9 mouse cellular contexts compared by ENCODE assay signal in the genomic region with DNA sequence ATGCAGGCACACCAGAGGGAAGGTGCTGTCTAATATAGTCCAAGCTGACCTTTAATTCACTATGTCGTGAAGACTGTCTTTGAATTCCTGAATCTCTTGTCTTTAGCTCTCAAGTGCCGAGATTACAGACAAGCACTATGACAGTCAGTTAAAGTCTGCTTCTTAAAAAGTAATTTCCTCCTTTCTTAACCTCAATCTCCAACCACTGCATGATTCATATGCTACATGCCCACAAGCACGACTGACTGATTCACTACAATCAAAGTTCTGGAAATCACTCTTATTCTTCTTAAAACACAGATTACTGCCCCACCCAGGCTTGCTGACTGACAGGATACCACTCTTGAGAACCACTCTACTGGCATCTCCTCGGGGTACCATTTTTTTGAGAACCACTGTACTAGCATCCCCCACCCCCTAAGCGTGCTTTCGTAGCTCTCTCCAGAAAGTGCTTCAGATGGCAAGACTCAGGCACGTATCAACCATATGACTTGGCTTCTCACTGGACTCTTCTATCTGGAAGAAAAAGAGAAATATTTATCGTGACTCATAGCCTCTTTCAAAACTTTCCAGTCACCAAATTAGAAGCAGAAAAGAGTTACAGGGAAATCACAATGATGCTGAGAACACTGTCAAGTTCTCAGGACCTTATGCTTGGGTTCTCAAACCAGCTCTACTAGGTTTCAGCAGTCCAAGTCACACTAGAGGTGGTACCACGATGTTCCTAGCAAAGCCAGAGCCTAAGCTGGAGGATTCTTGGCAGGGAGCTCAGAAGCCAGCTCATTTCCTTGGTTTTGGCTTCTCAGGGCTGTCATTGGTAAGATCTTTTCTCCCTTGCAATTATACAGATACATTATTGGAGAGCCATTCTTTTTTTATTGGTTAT. TPM values are rescaled to one million over a fixed set of nuclear protein-coding genes. Genes with fewer than 3 reads are reported as not detected.
A peak's percentile ranks its signal among the peaks of the same experiment; 100 is the strongest.
DNase-seq lines count a peak whose midpoint lies in the region; ATAC-seq and TF ChIP-seq lines count a peak whose summit lies in the region.
"Had no signal": no experiment of that assay in that cellular context is flagged by ENCODE, and none has a peak within 500 bp of the region (broad histone marks: within the 10 kb centered on the region; RNA-seq: fewer than 3 reads in every experiment).

No protein-coding gene starts in this region.

- no peak for DNase-seq in spleen, adult 2 months (ENCODE audit: low read depth in 1 of 2, low spot score in 2 of 2)
- DNase-seq in spleen, adult 18-20 months, result no peak
- DNase-seq in adipocyte (ENCODE audit: low spot score), result peak; percentile 60
- DNase-seq in retina, postnatal 1 day, result no peak
- DNase-seq in thymus, postnatal 25 days, result no peak
- no peak for DNase-seq in c-Kit-positive CD71-positive TER-119-positive erythroid progenitor cells, embryonic 14.5 days (ENCODE audit: low spot score)
- DNase-seq: lung, adult 18-20 months had no signal

- H3K4me1 ChIP-seq in spleen, adult 2 months (ENCODE audit: control insufficient read depth, insufficient read depth, insufficient read length), result peaks cover 23% of the 10 kb centered on the region
- H3K4me1 ChIP-seq: hindbrain, embryonic 15.5 days had no signal

- TF ChIP-seq POLR2A in spleen, adult 2 months (IDR thresholded peaks at IDR 0.05; ENCODE audit: low read depth, low read length), result no peak

- ATAC-seq in hematopoietic stem cell, adult 5-6 weeks (replicated peaks in 1 of 2; ENCODE audit: insufficient read depth in 1 of 2, low FRiP score in 2 of 2, low TSS enrichment in 1 of 2, low read depth in 1 of 2, poor library complexity in 2 of 2, severe bottlenecking in 2 of 2), result peak; percentile 48 to 51; a peak in 2 of 4 replicates

- 0 out of 2 replicates have a peak overlapping the region, but pooled peaks have one; percentile 12 for H3K27ac ChIP-seq in spleen, adult 2 months (ENCODE audit: insufficient read depth, low read length)
- H3K27ac ChIP-seq: hindbrain, embryonic 15.5 days had no signal

- H3K4me3 ChIP-seq in spleen, adult 2 months (ENCODE audit: extremely low read depth, insufficient read depth, insufficient read length), result no peak overlapping the region
- H3K4me3 ChIP-seq: hindbrain, embryonic 15.5 days had no signal

- no peaks in the 10 kb centered on the region for H3K27me3 ChIP-seq in spleen, adult 2 months (ENCODE audit: control insufficient read depth, insufficient read depth, low read length)
- H3K27me3 ChIP-seq: hindbrain, embryonic 15.5 days had no signal

- no peaks in the 10 kb centered on the region for H3K36me3 ChIP-seq in spleen, adult 2 months (ENCODE audit: control insufficient read depth, insufficient read depth, low read length)
- H3K36me3 ChIP-seq: hindbrain, embryonic 15.5 days had no signal

- WGBS in spleen, adult 2 months, result 43% methylated on average over 9 of the region's 9 CpGs

- TF ChIP-seq CTCF in spleen, adult 2 months (IDR thresholded peaks at IDR 0.05; ENCODE audit: extremely low read depth, insufficient read depth, insufficient read length, insufficient replicate concordance), result no peak

RNA-seq across cellular contexts. Expression of gene Trdmt1, which starts 12.9 kb away (rescaled TPM):
- polyA plus RNA-seq in spleen, adult 2 months (2012; rRNA removed), result 1.1 and 1.2 TPM in 2 replicates
- 7.2 and 9.4 TPM in 2 replicates for total RNA-seq in hematopoietic stem cell, adult 5-6 weeks (2017)

RNA-seq across cellular contexts. Expression of gene Vim, which starts 16.3 kb away (rescaled TPM):
- polyA plus RNA-seq in spleen, adult 2 months (2012; rRNA removed), result 718 and 867 TPM in 2 replicates
- 674 and 678 TPM in 2 replicates for total RNA-seq in hematopoietic stem cell, adult 5-6 weeks (2017)
